Mouse (Mus musculus): ENCODE measurements around the gene Optn. TPM values are rescaled to one million over a fixed set of nuclear protein-coding genes. Genes with fewer than 3 reads are reported as not detected.
"Not testable (repeated sequence)": the region's sequence is repeated elsewhere in the genome, so short reads cannot be mapped to it uniquely, and the experiment has no call there.

Gene Optn
- polyA plus RNA-seq, 1 experiment from 2014 or later = 7.1 TPM

DNA sequence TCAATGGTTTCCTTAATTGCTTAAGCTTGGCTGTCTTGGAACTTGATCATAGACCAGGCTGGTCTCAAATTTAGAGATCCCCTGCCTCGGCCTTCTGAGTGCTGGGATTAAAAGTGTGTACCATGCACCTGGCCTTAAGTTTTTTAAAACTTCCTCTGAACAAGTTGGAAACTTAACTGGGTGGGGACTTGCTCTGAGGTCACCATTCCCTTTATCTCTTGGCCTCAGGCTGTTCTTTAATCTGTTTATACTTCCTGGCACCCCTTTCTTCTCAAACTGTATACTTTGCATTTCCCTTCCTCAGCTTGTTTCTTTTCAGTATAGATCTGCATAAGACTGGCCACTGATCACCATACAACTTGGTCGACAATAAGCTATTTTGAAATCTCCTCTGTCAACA is 14.1 kb upstream of the Optn start:
- DNase-seq (ENCODE audit: low spot score) = no peak
- no peak overlapping the region for H3K27ac ChIP-seq
- H3K4me3 ChIP-seq = no peak overlapping the region
- no peaks in the 10 kb centered on the region for H3K27me3 ChIP-seq (ENCODE audit: low read depth, poor library complexity, severe bottlenecking)
- no peaks in the 10 kb centered on the region for H3K9me3 ChIP-seq (replicated peaks)
- H3K36me3 ChIP-seq = no peaks in the 10 kb centered on the region
- 83% methylated on average over 2 of the region's 2 CpGs for WGBS
- no peaks in the 10 kb centered on the region for H3K4me1 ChIP-seq

DNA sequence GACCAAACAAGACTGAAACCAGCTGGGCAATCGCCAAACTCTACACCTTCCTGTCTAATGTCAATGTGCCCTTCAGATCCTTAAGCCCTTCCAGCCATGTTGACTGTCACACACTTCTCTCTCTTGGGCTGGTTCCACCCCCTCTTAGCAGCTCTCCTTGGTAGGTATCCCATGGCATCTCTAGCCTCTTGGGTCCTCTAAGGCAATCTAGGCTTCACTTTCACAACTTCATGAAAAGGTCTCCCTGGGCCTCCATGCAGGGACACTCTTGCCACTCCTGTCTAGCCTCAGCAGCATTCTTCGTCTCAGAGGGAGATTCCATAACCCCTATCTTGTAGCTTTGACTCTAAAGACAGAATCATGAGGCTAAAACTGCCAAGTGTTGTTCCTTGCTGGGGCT is 13.6 kb upstream of the Optn start:
- H3K4me1 ChIP-seq = no peaks in the 10 kb centered on the region
- no peak overlapping the region for H3K4me3 ChIP-seq
- no peak for DNase-seq (ENCODE audit: low spot score)
- no peaks in the 10 kb centered on the region for H3K9me3 ChIP-seq (replicated peaks)
- no peak overlapping the region for H3K27ac ChIP-seq
- H3K27me3 ChIP-seq (ENCODE audit: low read depth, poor library complexity, severe bottlenecking) = no peaks in the 10 kb centered on the region
- no peaks in the 10 kb centered on the region for H3K36me3 ChIP-seq
- WGBS = 93% methylated on average over 2 of the region's 2 CpGs

DNA sequence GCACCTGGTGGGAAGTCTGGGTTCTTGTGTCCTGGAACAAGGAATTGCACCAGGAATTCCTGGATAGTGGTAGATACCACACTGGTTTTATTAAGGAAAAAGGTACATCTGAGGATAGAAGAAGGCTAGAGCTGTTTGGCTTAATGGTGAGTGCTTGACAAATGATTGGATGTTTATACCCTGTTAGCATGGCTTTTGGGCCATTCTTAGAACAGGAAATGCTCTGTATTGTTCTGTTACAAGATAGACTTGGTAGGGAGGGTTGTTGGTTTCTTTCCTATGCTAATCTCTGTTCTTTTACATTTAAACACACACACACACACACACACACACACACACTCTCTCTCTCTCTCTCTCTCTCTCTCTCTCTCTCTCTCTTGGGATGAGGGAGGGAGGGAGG is 12.0 kb upstream of the Optn start:
- DNase-seq (ENCODE audit: low spot score) = no peak
- Histone ChIP-seq H3K36me3 (no peaks in the 10 kb centered on the region), H3K4me1 (no peaks in the 10 kb centered on the region), H3K4me3 (no peak overlapping the region), H3K27ac (no peak overlapping the region), H3K27me3 (ENCODE audit: low read depth, poor library complexity, severe bottlenecking) (no peaks in the 10 kb centered on the region), H3K9me3 (replicated peaks) (no peaks in the 10 kb centered on the region)

DNA sequence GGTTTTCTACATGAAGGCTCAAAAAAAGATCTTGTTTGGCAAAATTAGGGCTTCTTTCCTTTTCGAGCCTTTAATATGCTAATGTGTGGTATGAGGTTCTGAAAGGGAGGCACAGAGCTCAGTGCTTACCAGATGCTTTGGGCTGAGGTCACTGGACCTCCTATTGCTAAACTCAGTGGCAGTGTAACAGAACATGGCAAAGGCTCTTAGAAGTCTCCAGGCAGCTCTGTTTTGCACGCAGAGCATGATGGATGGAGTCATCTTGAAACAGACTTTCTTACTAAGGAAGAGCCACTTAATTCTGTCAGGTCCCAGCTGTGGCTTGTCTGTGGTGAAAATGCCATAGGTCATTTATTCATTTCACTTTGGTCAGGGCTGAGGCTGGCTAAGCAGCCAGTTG is 11.6 kb upstream of the Optn start:
- Histone ChIP-seq H3K4me1 (no peaks in the 10 kb centered on the region), H3K27me3 (ENCODE audit: low read depth, poor library complexity, severe bottlenecking) (no peaks in the 10 kb centered on the region), H3K4me3 (no peak overlapping the region), H3K27ac (no peak overlapping the region), H3K9me3 (replicated peaks) (no peaks in the 10 kb centered on the region), H3K36me3 (no peaks in the 10 kb centered on the region)
- DNase-seq (ENCODE audit: low spot score) = no peak
- WGBS = 66% methylated on average over 2 of the region's 2 CpGs

DNA sequence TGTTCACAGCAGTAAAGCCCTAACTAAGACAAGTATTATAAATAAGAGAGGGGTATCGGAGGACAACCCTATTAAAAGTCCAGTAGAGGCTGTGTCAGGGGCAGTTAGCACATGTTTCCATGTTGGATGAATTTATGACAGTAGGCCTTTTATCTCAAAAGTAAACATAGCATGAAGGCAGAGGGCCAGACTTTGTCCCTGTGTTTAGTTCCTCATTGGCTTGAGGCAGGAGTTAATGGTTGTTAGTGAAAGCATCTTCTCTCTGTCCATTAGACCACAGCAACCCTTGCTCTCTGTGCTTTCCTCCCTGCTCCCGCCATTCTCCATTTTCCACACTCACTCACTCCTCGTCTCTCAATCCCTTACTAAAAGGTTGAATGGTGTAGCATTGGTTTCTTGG is 9.9 kb upstream of the Optn start:
- Histone ChIP-seq H3K36me3 (no peaks in the 10 kb centered on the region), H3K4me3 (no peak overlapping the region), H3K27ac (no peak overlapping the region), H3K9me3 (replicated peaks) (no peaks in the 10 kb centered on the region), H3K4me1 (no peaks in the 10 kb centered on the region), H3K27me3 (ENCODE audit: low read depth, poor library complexity, severe bottlenecking) (no peaks in the 10 kb centered on the region)
- no peak for DNase-seq (ENCODE audit: low spot score)
- 95% methylated on average over 3 of the region's 3 CpGs for WGBS

DNA sequence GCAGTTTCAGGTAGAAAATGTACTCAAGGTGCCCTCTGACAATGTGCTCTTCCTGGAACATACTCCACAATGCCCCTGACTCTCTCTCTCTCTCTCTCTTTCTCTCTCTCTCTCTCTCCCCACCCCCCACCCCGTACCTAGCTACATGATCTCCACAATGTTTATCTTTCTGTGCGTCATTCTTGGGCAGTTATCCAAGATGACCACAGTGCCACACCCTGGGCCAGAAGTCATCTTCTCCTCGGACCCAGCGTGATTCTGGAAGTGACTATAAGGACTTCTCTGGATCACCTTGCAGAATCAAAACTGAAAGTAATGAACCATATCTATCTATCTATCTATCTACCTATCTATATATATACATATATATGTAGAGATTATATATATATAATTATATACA is 4.1 kb upstream of the Optn start:
- Histone ChIP-seq H3K9me3 (replicated peaks) (no peaks in the 10 kb centered on the region), H3K27ac (no peak overlapping the region), H3K4me3 (no peak overlapping the region), H3K36me3 (no peaks in the 10 kb centered on the region), H3K27me3 (ENCODE audit: low read depth, poor library complexity, severe bottlenecking) (0 out of 2 replicates have a peak, but pooled peaks cover under 1% of the 10 kb centered on the region), H3K4me1 (peaks cover 14% of the 10 kb centered on the region)
- 81% methylated on average over 4 of the region's 4 CpGs for WGBS
- DNase-seq (ENCODE audit: low spot score) = no peak

DNA sequence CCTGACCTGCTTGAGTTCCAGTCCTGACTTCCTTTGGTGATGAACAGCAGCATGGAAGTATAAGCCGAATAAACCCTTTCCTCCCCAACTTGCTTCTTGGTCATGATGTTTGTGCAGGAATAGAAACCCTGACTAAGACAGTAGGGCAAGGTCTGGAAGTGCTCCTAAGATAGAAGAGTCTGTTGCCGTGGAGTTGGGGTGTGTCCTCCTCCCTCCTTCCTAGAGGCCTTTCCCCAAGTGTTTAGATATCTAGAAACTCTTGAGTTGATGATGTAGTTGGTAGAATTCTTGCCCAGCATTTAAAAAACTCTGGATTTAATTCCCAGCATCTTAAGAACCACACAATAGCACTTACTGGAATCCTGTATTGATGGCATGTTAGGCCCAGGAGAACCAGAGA is 3.4 kb upstream of the Optn start:
- H3K4me3 ChIP-seq; H3K36me3 ChIP-seq; H3K27ac ChIP-seq; H3K9me3 ChIP-seq (replicated peaks); H3K27me3 ChIP-seq (ENCODE audit: low read depth, poor library complexity, severe bottlenecking); DNase-seq (ENCODE audit: low spot score): not testable (repeated sequence)
- WGBS = 81% methylated on average over 2 of the region's 2 CpGs
- H3K4me1 ChIP-seq = peaks cover 21% of the 10 kb centered on the region

DNA sequence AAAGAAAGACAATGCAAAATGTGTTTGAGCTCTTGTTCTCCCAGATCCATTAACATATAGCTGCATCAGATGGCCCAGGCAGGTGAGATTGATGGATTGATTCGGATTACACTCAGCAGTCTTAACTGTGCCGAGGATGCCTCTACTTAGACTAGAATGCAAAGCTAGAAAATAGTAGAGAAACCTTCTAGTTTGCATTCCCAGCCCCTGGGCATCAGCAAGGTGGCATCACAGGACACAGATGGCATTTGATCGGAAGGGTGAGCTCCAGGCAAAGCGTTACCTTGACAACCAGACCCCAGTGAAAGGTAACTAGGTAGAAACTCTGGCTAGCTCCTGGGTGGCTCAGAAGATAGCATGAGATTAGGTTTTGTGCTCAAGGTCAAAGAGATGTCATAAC is 396 bp upstream of the Optn start:
- no peak for DNase-seq (ENCODE audit: low spot score)
- peaks cover 9% of the 10 kb centered on the region; the same call in 1 of the 2 replicates for H3K27me3 ChIP-seq (ENCODE audit: low read depth, poor library complexity, severe bottlenecking)
- H3K27ac ChIP-seq = no peak overlapping the region
- H3K4me3 ChIP-seq = peak overlapping the region; percentile 72
- H3K9me3 ChIP-seq (replicated peaks) = no peaks in the 10 kb centered on the region
- 36% methylated on average over 4 of the region's 4 CpGs for WGBS
- peaks cover 24% of the 10 kb centered on the region for H3K4me1 ChIP-seq
- no peaks in the 10 kb centered on the region for H3K36me3 ChIP-seq

DNA sequence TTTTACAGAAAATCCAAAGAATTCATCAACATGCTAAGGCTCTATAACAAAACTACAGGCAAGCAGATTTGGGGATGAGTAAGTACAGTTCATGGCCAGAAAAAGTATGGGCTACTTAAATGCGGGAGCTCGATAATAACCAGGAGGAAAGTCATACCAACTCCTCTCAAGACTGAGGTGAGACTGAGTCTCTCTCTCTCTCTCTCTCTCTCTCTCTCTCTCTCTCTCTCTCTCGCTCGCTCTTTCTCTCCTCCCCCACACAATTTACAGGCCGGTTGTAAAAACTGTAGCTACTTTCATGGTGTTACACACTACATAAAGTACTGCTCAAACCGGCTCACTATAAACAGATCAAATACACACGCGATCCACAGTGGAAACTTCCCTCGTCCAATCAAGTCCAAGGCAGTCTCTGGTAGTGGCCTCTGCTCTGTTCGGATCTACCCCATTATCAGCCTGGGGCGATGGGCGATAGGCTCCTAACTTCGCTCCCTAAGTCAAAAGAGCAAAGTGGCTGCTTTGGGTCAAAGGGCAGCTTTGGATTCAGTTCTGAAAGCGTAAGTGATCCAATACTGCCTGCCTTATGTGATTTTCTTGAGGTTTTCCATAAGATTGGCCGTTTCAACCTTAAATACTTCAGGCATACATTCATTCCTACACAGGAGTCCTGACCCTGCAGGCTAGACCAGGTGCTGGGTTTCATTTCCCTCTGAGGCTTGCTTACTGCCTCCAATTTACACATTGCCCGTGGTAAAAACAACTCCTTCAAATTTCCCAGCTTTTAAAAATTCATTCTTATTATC is 1.2 kb downstream of the Optn start:
- peak; percentile 34 for DNase-seq (ENCODE audit: low spot score)
- peak overlapping the region; percentile 78; the same call in 1 of the 2 replicates for H3K27ac ChIP-seq
- H3K4me1 ChIP-seq = peaks cover 24% of the 10 kb centered on the region
- H3K36me3 ChIP-seq = no peaks in the 10 kb centered on the region
- peaks cover 9% of the 10 kb centered on the region; the same call in 1 of the 2 replicates for H3K27me3 ChIP-seq (ENCODE audit: low read depth, poor library complexity, severe bottlenecking)
- no peaks in the 10 kb centered on the region for H3K9me3 ChIP-seq (replicated peaks)
- peak overlapping the region; percentile 72 for H3K4me3 ChIP-seq
- 39% methylated on average over 16 of the region's 16 CpGs for WGBS

DNA sequence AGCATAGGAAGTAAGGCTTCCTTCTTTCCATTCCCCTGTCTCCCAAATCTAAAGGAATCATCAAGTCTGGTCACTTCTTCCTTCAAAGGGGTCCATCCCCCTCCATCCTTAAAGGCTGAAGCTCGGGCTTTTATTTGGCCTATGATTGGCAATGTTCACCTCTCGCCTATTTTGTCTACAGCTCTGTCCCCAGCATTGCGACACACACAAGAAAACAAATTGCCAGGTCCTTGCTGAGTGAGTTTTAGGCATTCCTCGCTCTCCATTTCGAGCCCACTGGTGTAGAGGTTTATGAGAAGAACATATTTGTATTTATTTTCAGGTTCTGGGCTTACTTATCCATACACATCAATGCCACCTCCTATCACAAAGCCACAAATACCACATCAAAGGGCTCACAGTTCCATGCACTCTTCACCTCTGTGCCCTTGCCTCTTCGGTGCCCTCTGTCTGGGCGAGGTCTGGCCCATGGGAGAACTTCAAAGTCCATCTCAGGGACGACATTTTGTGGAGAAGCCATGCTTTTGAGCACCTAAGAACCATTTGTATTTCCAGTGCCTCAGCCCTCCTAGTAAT is 2.6 kb downstream of the Optn start:
- Histone ChIP-seq H3K9me3 (replicated peaks) (no peaks in the 10 kb centered on the region), H3K4me3 (no peak overlapping the region), H3K36me3 (no peaks in the 10 kb centered on the region), H3K27ac (no peak overlapping the region), H3K4me1 (peaks cover 24% of the 10 kb centered on the region), H3K27me3 (ENCODE audit: low read depth, poor library complexity, severe bottlenecking) (peaks cover 9% of the 10 kb centered on the region; the same call in 1 of the 2 replicates)
- WGBS = 66% methylated on average over 8 of the region's 8 CpGs
- no peak for DNase-seq (ENCODE audit: low spot score)

DNA sequence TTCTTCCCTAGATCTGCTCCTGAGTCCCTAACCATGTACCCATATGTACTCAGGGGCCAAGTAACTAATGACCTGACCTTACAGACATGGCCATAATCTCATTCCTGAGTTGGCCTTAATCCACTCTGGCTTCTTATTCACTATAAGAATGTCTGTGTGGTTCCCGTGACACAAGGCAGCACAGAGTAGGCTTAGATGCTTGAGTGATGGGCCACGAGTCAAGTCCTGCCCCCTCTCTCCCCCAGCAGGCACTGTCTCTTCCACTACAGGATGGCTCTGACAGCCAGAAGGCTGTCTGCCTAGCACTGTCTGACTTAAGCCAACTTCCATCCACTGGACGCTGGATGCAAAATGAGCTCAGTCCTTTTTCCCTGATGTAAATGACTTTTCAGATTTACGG is 3.9 kb downstream of the Optn start:
- no peak overlapping the region for H3K4me3 ChIP-seq
- peaks cover 9% of the 10 kb centered on the region; the same call in 1 of the 2 replicates for H3K27me3 ChIP-seq (ENCODE audit: low read depth, poor library complexity, severe bottlenecking)
- no peaks in the 10 kb centered on the region for H3K36me3 ChIP-seq
- H3K4me1 ChIP-seq = peaks cover 24% of the 10 kb centered on the region
- H3K9me3 ChIP-seq (replicated peaks) = no peaks in the 10 kb centered on the region
- WGBS = 86% methylated on average over 4 of the region's 4 CpGs
- DNase-seq (ENCODE audit: low spot score) = no peak
- no peak overlapping the region for H3K27ac ChIP-seq

DNA sequence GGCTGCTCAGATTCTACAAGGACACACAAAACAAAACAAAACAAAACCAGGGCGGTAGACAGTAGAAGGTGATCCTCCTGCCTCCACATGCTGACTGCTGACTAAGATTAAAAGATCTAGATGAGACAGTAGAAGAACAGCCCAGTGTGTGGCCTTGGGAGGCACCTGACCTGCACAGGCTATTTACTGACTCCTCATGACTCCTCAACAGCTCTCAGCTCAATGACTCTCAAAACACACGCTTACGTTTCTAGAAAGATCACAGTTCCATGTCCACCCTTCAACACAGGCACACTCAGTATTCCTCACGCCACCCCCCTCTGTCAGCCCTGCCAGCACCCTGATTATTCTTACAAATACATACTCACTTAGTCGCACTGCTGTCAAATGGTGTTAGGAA is 5.4 kb downstream of the Optn start:
- H3K36me3 ChIP-seq = no peaks in the 10 kb centered on the region
- no peak for DNase-seq (ENCODE audit: low spot score)
- H3K27ac ChIP-seq = no peak overlapping the region
- H3K27me3 ChIP-seq (ENCODE audit: low read depth, poor library complexity, severe bottlenecking) = peaks cover 9% of the 10 kb centered on the region; the same call in 1 of the 2 replicates
- H3K4me1 ChIP-seq = peaks cover 14% of the 10 kb centered on the region
- no peak overlapping the region for H3K4me3 ChIP-seq
- 91% methylated on average over 5 of the region's 5 CpGs for WGBS
- H3K9me3 ChIP-seq (replicated peaks) = no peaks in the 10 kb centered on the region

DNA sequence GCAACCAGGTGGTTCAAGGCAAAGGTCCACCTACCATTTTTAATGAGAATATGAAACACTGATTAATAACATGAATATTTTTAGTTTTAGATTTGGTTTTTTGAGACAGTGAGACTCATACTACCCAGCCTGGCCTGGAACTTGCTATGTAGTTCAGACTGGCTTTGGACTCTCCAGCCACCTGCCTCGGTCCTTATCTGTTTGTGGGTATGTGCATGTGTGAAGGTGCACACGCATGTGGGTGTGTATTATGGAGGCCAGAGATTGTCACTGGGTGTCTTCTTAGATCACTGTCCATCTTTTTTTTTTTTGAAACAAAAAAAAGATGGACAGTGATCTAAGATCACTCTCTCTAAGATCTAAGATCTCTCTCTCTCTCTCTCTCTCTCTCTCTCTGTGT is 13.3 kb downstream of the Optn start:
- H3K4me3 ChIP-seq = no peak overlapping the region
- no peak for DNase-seq (ENCODE audit: low spot score)
- H3K4me1 ChIP-seq = peaks cover 23% of the 10 kb centered on the region
- H3K36me3 ChIP-seq = peaks cover 10% of the 10 kb centered on the region
- WGBS = 97% methylated on average over 2 of the region's 2 CpGs
- H3K27ac ChIP-seq = no peak overlapping the region
- no peaks in the 10 kb centered on the region; the same call in 1 of the 2 replicates for H3K9me3 ChIP-seq (replicated peaks)
- H3K27me3 ChIP-seq (ENCODE audit: low read depth, poor library complexity, severe bottlenecking) = no peaks in the 10 kb centered on the region
